ENCODE assay signal across 19 mouse cellular contexts in the genomic region with DNA sequence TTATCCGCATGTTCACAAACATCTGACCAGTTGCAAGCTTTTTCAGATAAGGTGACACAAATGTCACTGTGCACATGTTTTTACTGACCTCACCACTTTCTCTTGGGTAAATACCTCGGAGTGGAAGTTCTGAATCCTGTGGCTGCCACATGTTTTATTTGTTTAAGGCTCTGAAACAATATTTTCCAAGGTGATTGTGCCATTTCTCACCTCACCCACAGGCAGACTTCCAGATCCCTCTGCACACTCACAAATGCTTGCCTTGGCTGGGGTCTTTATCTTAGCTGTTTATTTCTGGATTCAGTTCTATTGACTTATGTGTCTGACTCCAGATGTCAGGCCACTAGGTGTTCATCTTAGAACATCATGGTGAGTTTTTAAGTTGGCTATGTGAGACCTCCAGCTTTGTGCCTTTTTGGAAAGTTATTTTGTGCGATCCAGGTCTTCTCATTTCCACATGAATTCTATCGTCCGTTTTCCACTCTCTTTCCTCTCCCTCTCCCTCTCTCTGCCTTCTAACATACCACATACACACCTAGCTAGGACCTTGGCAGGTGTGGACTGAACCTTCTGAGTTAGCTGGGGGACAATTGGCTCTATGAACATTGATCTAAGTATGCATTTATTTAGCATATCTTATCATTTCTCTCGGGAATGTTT.
"Had no signal": no experiment of that assay in that cellular context is flagged by ENCODE, and none has a peak within 500 bp of the region (broad histone marks: within the 10 kb centered on the region; RNA-seq: fewer than 3 reads in every experiment).

No protein-coding gene starts in this region.

- DNase-seq: lung, adult 18-20 months; lung, embryonic 14.5 days; lung, postnatal 10 days; lung, postnatal 4 days; retina, postnatal 1 day; right cerebral cortex, adult 18-20 months; right cerebral cortex, postnatal 25 days; right cerebral cortex, postnatal 4 days; spleen, adult 18-20 months; thymus, adult 2 months; thymus, postnatal 25 days; thymus, postnatal 4 days had no signal

- H3K36me3 ChIP-seq: liver, embryonic 15.5 days; midbrain, embryonic 10.5 days; midbrain, embryonic 13.5 days; neural tube, embryonic 13.5 days; neural tube, embryonic 15.5 days had no signal

- H3K27me3 ChIP-seq: neural tube, embryonic 13.5 days; neural tube, embryonic 15.5 days had no signal

- H3K4me1 ChIP-seq: liver, embryonic 15.5 days had no signal

- H3K4me2 ChIP-seq: liver, embryonic 15.5 days; lung, embryonic 14.5 days; midbrain, embryonic 13.5 days; neural tube, embryonic 13.5 days; neural tube, embryonic 15.5 days had no signal

- H3K9ac ChIP-seq: liver, embryonic 15.5 days; lung, embryonic 14.5 days; midbrain, embryonic 13.5 days; neural tube, embryonic 13.5 days; neural tube, embryonic 15.5 days had no signal

- H3K9me3 ChIP-seq: liver, embryonic 15.5 days; midbrain, embryonic 10.5 days; midbrain, embryonic 13.5 days; neural tube, embryonic 13.5 days; neural tube, embryonic 15.5 days had no signal

- ATAC-seq: midbrain, embryonic 13.5 days; midbrain, embryonic 16.5 days had no signal

- H3K4me3 ChIP-seq: liver, embryonic 15.5 days; midbrain, embryonic 10.5 days; midbrain, embryonic 13.5 days; myocyte; neural tube, embryonic 13.5 days; neural tube, embryonic 15.5 days had no signal

- H3K27ac ChIP-seq: liver, embryonic 15.5 days; midbrain, embryonic 10.5 days; midbrain, embryonic 13.5 days; neural tube, embryonic 13.5 days; neural tube, embryonic 15.5 days had no signal
